Mouse (Mus musculus): Measurements from ENCODE around the gene Lemd2.

DNA sequence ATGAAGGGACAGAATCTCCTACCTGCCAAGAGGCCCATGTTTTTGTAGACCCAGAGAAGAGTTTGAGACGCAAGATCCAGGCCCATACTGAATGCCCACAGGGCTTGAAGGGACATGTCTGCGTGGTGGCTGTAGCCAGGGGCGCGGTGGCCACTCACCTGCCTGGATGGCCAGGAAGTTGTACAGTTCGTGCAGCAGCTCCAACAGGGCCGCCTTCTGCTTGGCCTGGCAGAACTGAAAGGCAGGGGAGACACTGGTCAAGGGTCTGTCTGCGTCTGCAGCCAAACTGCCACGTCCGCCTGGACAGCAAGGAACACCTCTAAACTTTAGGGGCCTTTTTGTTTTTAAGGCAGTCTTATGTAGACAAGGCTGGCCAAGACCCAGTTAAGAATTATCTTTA is 5.1 kb downstream of the Lemd2 start:
- TF ChIP-seq CTCF (IDR thresholded peaks at IDR 0.05) (no peak), EP300 (IDR thresholded peaks at IDR 0.05; ENCODE audit: insufficient read depth, low read depth, low read length) (no peak), POLR2A (IDR thresholded peaks at IDR 0.05; ENCODE audit: insufficient read depth, low read depth, low read length) (no peak)

All from heart, adult 2 months (tissue).